Mouse (Mus musculus): ENCODE data around the gene Ccdc121.
A peak's percentile ranks its signal among the peaks of the same experiment; 100 is the strongest.
"Not testable (repeated sequence)": the region's sequence is repeated elsewhere in the genome, so short reads cannot be mapped to it uniquely, and the experiment has no call there.

Gene Ccdc121

DNA sequence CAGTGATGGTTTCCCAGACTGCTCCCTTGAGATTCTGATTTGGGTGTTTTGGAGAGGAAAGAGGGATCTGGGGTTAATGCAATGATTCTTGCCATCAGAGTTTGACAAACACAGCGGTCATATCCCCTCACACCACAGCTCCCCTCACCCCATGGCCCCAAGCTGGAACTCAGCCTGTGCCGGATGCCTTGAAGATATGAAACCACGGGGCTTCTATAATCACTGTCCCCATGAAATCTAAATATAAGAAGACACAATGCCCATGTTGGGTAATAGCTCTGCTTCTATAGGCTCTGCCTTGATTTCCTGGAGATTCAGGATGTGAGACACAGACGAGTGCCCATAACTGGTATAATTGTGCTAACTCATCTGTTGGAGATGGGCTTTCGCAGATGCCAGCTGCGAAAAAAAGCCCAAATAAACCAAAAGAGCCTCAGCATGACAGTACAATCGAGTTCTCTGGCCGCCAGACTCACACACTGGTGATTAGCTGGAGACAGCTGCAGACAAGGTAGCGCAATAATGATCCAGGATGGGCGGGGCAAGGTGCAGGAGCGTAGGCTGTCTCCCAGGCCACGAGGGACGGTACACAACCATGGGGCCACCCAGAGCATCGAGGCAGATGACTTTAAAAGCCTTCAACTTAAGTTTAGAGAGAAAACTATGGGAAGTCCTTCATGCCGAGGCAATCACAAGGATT lies 1.3 kb upstream of the Ccdc121 start:
- DNase-seq (ENCODE audit: low read depth, low spot score): no peak

DNA sequence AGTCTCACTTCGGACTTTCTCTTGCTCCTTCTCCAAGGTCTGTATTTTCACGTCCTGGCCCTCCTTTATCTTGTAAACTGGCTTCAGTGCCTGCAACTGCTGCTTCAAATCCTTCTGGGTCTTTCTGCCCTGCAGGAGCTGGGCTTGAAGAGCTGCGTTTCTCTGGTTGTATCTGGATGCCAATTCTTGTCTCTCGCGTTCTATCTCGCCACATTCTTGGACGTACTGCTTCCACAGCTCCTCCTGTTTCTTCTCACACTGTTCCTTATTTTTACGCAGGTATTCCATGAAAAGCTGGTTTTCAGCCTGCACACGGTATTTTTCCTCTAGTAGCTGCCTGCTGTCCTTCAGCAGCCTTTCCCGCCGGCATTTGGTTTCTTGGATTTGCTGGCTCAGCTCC lies 396 bp downstream of the Ccdc121 start:
- not testable (repeated sequence) for DNase-seq (ENCODE audit: low read depth, low spot score)

- no peak for DNase-seq (ENCODE audit: low read depth, low spot score)
Observed at GRCm38 (mm10) chr1:181505367-181505766, 5.9 kb downstream of the Ccdc121 start.

DNA sequence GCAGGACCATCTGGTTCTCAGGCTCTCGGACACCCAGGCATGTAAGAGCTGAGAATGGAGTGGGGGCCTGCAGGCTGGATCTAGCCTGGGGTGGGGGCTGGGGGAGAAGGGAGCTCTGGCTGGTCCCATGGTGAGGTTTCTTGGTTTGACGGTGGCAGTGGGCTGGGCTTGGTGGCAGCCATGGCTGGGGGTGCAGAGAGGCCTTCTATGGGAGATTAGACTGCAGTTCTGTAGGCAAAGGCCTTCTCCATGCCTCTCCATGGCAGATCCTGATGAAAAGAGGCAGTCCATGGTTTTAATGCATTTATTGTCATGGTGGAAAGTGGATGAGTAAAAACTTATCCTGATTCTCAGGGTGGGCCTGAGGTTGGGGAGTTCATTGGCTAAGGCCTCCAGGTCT lies 7.8 kb downstream of the Ccdc121 start:
- no peak for DNase-seq (ENCODE audit: low read depth, low spot score)

DNA sequence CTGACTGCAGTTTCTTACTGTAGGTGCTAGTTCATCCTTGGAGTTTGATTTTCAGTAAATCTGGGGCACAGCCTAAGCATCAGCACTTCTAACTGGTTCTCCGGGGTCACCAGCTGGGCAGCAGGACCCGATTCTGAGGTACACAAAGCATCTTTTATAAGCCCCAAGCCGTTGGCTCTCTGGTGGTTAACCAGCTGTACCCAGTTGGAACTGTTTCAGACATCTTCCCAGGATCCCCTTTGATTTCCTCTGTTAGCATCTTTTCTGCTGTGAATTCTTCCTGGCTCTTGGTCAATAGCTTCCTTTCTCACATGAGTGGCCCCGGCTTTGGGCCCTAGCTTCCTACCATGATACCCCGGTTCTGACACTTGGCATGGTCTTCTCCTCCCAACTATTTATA lies 26.6 kb downstream of the Ccdc121 start:
- DNase-seq (ENCODE audit: low read depth, low spot score): no peak

GRCm38 (mm10) chr1:181476557-181476956 lies 34.7 kb downstream of the Ccdc121 start:
- no peak for DNase-seq (ENCODE audit: low read depth, low spot score)

DNA sequence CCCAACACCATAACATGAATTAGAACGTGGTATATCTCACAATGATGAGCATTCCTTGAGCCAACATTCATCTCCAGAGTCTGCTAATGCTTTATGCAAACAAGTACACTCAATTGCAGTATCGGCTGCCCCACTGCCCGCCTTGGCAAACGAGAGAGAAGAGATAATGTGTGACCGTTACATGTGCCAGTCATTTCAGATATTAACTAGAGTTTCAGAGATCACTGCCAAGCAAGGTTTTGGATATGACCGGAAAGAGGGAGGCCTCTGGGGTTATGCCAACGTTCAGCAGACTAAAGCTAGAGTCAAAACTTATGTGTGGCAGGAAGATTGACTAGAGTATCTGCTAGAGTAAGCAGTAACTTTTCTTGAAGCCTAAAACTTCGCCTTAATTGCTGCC lies 35.1 kb downstream of the Ccdc121 start:
- DNase-seq (ENCODE audit: low read depth, low spot score): no peak

DNA sequence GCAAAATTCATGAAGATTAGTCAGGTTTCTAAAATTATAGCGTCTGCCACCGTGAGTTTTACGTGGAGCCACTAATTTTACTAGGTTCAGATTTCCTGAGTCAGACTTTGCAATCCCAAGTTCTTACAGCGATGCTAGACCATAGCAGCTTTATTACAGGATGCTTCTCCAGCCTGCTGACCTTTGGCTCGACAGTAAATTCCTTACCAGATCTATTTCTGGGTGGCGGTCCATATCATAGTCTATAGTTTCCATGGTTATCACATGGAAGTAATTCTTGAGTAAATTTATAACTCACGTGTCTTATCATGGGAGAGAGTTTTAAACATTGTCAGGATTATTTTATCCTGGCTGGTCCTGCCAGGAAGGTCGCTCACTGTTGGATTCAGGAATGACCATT lies 41.8 kb downstream of the Ccdc121 start:
- no peak for DNase-seq (ENCODE audit: low read depth, low spot score)

GRCm38 (mm10) chr1:181467321-181467670 lies 44.0 kb downstream of the Ccdc121 start:
- DNase-seq (ENCODE audit: low read depth, low spot score): no peak

DNA sequence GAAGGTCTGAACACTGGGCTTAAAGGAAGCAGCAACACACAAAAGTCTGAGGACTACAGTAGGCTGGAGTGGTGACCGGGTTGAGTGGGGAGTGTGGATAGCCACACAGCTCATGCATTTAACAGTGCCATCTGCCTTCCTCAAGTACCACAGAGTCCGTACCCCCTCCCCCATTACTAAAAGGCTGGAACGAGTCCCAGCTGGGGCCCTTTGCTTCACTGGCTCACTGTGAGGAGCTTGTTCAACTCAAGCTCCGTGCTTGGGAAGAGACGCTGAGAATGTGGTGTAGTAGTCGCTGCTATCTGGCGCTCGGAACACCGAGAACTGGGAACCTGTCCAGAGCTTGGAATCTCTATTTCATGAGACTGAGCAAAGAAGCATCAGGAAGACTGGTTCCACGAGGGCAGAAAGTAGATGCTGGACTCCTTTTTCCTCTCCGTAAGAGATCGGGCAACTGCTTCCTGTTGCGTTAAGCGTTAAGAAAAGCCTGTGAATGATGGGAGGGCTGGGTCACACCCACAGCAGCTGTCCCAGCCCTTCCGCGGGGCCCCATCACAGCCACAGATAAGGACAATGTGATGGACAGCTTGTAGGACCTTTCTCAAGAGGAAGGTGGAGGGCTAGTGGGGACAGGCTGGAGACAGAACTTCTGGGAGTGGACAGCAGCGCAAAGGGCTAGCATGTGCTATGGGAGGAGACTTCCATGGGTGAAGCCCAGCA lies 44.5 kb downstream of the Ccdc121 start:
- no peak for DNase-seq (ENCODE audit: low read depth, low spot score)

DNA sequence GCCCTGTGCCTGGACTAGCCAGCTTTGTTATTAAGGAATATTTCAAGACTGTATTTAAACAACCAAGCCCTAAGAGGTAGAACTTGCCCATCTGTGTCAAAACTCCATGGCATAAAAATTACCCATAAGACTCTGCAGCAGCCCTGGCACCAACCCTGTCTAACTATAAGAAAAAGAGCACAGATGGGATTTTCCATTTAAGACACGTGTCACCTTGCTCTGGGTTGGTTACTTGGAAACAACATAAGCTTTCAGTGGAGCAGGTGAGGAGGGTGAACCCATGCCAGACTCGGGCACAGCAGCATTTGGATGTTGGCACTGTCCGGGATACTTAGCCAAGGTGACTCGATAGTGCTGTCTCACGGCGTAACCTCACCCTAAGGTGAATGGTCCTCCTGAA lies 45.2 kb downstream of the Ccdc121 start:
- DNase-seq (ENCODE audit: low read depth, low spot score): no peak

DNA sequence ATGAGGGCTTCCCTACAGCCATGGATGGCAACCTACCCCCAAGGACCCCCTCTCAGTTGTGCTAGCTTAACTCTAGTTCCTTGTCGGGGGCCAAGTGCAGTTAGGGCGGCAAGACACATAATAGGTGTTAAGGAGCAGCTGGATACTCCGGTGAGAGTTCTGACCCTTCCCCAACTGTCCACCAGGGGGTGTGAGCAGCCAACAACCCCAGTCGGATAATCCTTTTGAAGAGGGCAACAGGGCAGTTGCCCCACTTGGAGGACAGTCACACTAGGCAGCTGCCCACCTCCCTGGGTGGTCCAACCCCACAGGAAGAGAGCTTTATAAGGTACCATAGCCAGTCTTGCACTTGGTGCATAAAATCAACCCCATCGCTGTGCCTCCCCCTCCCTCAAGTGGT lies 46.2 kb downstream of the Ccdc121 start:
- peak; percentile 35 for DNase-seq (ENCODE audit: low read depth, low spot score)

- no peak for DNase-seq (ENCODE audit: low read depth, low spot score)
Observed at GRCm38 (mm10) chr1:181462906-181463179, 48.4 kb downstream of the Ccdc121 start.

GRCm38 (mm10) chr1:181462051-181462905 lies 49.0 kb downstream of the Ccdc121 start:
- no peak for DNase-seq (ENCODE audit: low read depth, low spot score)

GRCm38 (mm10) chr1:181461484-181461883 lies 49.8 kb downstream of the Ccdc121 start:
- peak; percentile 16 for DNase-seq (ENCODE audit: low read depth, low spot score)

DNA sequence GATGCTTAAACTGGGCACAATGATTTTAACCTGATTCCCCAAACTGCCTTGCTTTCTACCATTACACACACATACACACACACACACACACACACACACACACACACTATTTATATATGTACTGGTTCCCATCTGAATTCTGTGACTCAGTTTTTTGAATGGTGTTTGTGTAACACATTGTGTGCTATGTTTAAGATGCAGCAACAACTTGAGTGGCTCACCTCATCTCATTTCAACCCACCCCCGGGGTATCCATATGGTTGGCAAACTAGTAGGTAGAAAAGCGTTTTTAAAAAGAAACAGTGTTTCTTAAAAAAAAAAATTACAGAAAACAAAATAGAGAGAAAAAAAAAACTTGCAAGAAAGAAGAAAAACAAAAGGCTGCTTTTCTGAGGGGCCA lies 51.0 kb downstream of the Ccdc121 start:
- no peak for DNase-seq (ENCODE audit: low read depth, low spot score)

All from forelimb bud, embryonic 11.5 days (tissue).